Mouse (Mus musculus): ENCODE results near the gene Pitx3. TPM values are rescaled to one million over a fixed set of nuclear protein-coding genes. Genes with fewer than 3 reads are reported as not detected.
"Not testable (repeated sequence)": the region's sequence is repeated elsewhere in the genome, so short reads cannot be mapped to it uniquely, and the experiment has no call there.

The Pitx3 gene
- polyA plus RNA-seq, 1 experiment, result not detected

DNA sequence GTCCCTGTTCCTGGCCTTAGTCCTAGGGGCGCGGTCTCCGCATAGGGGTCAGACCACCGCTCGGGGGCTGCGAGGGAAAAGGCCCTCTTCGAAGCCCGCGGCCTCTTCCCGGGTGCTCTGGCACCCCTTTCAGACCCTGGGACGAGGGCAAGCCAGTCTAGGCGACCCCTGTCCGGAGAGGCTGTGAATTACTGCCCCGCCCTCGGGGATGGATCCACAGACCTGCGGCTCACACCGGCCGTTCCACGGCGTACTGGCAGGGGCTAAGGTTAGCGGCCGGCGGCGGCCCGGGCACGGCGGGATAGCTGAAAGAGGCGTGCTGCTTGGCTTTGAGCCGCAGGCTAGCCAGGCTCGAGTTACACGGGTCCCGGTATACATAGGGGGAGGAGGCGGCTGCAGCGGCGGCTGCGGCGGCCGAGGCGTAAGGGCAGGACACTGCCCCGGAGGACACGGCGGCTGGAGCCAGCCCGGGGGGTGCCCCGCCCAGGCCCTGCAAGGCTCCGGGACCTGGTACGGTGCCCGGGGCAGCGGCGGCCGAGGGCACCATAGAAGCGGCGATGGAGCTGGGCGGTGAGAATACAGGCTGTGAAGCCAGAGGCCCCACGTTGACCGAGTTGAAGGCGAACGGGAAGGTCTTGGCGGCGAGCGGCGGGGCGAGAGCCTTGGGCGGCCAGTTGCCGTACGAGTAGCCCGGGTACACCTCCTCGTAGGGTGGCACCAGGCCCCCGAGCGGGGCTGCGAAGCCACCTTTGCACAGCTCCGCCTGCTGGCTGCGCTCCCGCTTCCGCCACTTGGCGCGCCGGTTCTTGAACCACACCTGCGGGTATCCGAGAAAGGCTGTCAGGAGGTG, 12.1 kb downstream of the Pitx3 start:
- H3K4me1 ChIP-seq (ENCODE audit: control insufficient read depth), result peaks cover 31% of the 10 kb centered on the region
- H3K4me3 ChIP-seq (replicated peaks), result peak overlapping the region; percentile 60
- peaks cover 99% of the 10 kb centered on the region for H3K27me3 ChIP-seq (ENCODE audit: control insufficient read depth)
- H3K9me3 ChIP-seq (ENCODE audit: control insufficient read depth, low read length), result no peaks in the 10 kb centered on the region; the same call in 1 of the 2 replicates
- TF ChIP-seq GATA1 (IDR thresholded peaks at IDR 0.05; ENCODE audit: low read length), result no peak
- no peak for TF ChIP-seq TAL1 (IDR thresholded peaks at IDR 0.05; ENCODE audit: low read length)
- H3K36me3 ChIP-seq (ENCODE audit: control insufficient read depth), result no peaks in the 10 kb centered on the region

DNA sequence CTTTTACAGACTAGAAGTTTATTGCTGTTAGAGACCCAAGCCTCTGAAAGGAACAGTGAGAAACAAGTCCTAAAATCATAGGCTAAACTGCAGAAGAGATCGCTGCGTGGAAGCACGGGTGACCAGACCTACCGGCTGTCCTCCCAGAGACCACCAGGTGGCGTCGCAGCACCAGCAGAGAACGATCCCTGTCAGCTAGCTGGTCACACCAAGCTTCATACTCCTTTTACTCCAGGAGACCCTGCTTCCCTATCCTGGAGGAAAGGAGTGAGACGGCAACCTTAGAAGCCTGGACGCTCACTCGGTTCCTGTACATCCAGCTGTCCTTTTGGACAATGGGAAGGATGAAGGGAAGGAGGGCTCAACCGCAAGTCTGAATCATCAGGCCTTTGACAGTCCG, 12.8 kb downstream of the Pitx3 start:
- TF ChIP-seq TAL1 (IDR thresholded peaks at IDR 0.05; ENCODE audit: low read length), result no peak
- TF ChIP-seq GATA1 (IDR thresholded peaks at IDR 0.05; ENCODE audit: low read length), result no peak
- Histone ChIP-seq H3K36me3 (ENCODE audit: control insufficient read depth) (no peaks in the 10 kb centered on the region), H3K4me3 (replicated peaks) (peak overlapping the region; percentile 60), H3K9me3 (ENCODE audit: control insufficient read depth, low read length) (no peaks in the 10 kb centered on the region; the same call in 1 of the 2 replicates), H3K27me3 (ENCODE audit: control insufficient read depth) (peaks cover 99% of the 10 kb centered on the region), H3K4me1 (ENCODE audit: control insufficient read depth) (peaks cover 31% of the 10 kb centered on the region)

DNA sequence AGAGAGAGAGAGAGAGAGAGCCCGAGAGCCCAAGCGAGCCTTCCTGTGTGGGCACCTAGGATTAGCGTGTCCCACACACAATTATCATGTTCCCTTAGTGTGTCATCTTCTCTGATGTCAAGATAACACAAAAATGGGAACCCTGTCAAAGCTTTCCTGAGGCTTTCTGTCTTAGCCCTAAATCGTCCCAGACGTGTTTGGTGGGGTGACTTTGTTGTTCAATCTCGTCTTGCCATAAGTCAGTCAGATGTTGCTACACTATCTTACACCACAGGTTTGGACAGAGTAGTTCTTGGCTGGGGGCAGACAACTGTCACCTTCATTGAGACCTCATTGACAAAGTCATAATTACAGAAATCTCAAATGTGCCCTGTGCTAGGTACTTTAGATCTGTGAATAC, 15.5 kb downstream of the Pitx3 start:
- Histone ChIP-seq H3K4me3 (replicated peaks) (no peak overlapping the region), H3K4me1 (ENCODE audit: control insufficient read depth) (peaks cover 30% of the 10 kb centered on the region), H3K9me3 (ENCODE audit: control insufficient read depth, low read length) (no peaks in the 10 kb centered on the region; the same call in 1 of the 2 replicates), H3K36me3 (ENCODE audit: control insufficient read depth) (no peaks in the 10 kb centered on the region), H3K27me3 (ENCODE audit: control insufficient read depth) (peaks cover 80% of the 10 kb centered on the region)
- TF ChIP-seq TAL1 (IDR thresholded peaks at IDR 0.05; ENCODE audit: low read length), result no peak
- no peak for TF ChIP-seq GATA1 (IDR thresholded peaks at IDR 0.05; ENCODE audit: low read length)

DNA sequence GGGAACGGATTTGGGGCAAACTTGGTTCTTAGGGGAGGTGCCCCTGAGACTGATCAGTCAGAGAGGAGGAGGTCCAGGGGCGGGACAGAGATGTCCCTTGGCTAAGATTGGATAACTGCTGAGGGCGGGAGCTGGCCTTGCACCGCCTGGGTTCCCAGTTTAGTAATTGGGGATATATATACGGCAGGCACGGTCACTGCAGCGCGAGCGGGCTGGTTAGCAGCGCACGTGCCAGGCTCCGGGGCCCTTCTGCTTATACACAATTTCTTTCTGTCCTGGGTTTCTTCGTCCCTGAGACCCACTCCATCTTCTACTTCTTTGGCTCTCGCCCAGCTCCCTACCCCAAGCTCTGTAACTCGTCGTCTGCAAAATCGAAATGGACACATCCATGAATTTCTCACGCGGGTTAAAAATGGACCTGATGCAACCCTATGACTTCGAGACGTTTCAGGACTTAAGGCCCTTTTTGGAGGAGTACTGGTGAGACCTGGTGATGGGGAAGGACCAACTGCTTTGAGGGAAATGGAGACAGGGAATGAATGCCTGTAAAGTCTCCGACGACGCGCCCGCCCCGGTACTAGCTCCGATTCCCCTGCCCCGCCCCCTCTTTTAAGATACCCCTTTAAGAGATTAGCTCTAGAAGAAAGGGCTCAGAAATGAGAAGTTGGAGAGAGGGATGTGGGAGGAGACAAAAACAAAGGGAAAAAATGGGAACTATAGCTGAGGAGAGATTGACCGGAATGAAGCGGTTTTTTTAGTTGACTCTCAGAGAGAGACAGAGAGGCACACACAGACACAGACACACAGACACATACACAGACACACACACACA, 16.2 kb downstream of the Pitx3 start, which contains the start of gene Elovl3:
Gene Elovl3, plus strand, starts transcription at position 204 of the 832 bp plus-strand sequence.
- no peak within 1 kb of the TSS for H3K4me3 ChIP-seq (replicated peaks)
- no peaks in the 10 kb centered on the region; the same call in 1 of the 2 replicates for H3K9me3 ChIP-seq (ENCODE audit: control insufficient read depth, low read length)
- H3K27me3 ChIP-seq (ENCODE audit: control insufficient read depth), result peaks cover 79% of the 10 kb centered on the region
- TF ChIP-seq GATA1 (IDR thresholded peaks at IDR 0.05; ENCODE audit: low read length) (no peak), TAL1 (IDR thresholded peaks at IDR 0.05; ENCODE audit: low read length) (no peak)
- H3K36me3 ChIP-seq (ENCODE audit: control insufficient read depth), result no peaks in the 10 kb centered on the region
- H3K4me1 ChIP-seq (ENCODE audit: control insufficient read depth), result peaks cover 23% of the 10 kb centered on the region

DNA sequence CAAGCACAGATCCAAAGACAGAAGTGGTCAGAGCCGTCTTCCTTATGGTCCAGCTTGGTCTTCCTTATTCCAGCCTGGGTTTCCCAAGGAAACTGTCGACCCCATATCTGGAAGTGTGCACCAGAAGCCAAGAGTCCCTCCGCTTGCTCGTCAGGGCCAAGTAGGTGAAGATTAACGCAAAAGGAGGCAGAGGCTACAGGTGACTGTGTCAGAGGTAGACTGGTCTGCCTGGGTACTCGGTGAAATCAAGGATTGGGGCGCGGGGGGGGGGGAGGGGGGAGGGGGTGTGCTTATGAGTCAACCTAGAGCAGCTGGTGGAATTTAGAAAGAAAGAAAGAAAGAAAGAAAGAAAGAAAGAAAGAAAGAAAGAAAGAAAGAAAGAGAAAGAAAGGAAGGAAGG, 16.8 kb downstream of the Pitx3 start:
- no peaks in the 10 kb centered on the region for H3K36me3 ChIP-seq (ENCODE audit: control insufficient read depth)
- H3K4me3 ChIP-seq (replicated peaks), result no peak overlapping the region
- H3K9me3 ChIP-seq (ENCODE audit: control insufficient read depth, low read length), result no peaks in the 10 kb centered on the region; the same call in 1 of the 2 replicates
- TF ChIP-seq TAL1 (IDR thresholded peaks at IDR 0.05; ENCODE audit: low read length) (no peak), GATA1 (IDR thresholded peaks at IDR 0.05; ENCODE audit: low read length) (no peak)
- H3K27me3 ChIP-seq (ENCODE audit: control insufficient read depth), result peaks cover 76% of the 10 kb centered on the region
- H3K4me1 ChIP-seq (ENCODE audit: control insufficient read depth), result peaks cover 17% of the 10 kb centered on the region

DNA sequence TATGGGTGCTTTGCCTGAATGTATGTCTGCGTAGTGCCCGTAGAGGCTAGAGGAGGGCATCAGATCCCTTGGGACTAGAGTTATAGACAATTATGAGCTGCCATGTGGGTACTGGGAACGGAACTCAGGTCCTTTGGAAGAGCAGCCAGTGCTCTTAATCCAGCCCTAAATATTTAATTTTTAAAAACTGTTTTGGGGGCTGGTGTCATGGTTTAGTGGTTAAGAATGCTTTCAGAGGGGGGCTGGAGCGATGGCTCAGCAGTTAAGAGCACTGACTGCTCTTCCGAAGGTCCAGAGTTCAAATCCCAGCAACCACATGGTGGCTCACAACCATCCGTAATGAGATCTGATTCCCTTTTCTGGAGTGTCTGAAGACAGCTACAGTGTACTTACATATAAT, 18.4 kb downstream of the Pitx3 start:
- not testable (repeated sequence) for H3K36me3 ChIP-seq (ENCODE audit: control insufficient read depth); H3K4me1 ChIP-seq (ENCODE audit: control insufficient read depth); H3K4me3 ChIP-seq (replicated peaks); H3K9me3 ChIP-seq (ENCODE audit: control insufficient read depth, low read length)
- peaks cover 61% of the 10 kb centered on the region for H3K27me3 ChIP-seq (ENCODE audit: control insufficient read depth)

DNA sequence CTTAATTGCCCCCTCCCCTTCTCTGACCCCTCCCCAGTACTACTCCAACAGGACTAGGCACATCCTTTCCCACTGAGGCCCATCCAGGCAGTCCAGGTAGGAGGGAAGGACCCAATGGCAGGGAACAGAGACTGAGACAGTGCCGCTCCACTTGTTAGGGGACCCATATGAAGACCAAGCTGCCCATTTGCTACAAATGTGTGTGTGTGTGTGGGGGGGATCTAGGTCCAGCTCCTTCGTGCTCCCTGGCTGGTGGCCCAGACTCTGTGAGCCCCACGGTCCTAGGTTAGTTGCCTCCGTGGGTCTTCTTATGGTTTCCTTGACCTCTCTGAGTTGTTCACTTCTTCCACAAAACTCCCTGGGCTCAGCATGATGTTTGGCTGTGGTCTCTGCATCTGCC, 21.8 kb downstream of the Pitx3 start:
- TF ChIP-seq TAL1 (IDR thresholded peaks at IDR 0.05; ENCODE audit: low read length) (no peak), GATA1 (IDR thresholded peaks at IDR 0.05; ENCODE audit: low read length) (no peak)
- peaks cover 28% of the 10 kb centered on the region for H3K27me3 ChIP-seq (ENCODE audit: control insufficient read depth)
- no peaks in the 10 kb centered on the region for H3K36me3 ChIP-seq (ENCODE audit: control insufficient read depth)

DNA sequence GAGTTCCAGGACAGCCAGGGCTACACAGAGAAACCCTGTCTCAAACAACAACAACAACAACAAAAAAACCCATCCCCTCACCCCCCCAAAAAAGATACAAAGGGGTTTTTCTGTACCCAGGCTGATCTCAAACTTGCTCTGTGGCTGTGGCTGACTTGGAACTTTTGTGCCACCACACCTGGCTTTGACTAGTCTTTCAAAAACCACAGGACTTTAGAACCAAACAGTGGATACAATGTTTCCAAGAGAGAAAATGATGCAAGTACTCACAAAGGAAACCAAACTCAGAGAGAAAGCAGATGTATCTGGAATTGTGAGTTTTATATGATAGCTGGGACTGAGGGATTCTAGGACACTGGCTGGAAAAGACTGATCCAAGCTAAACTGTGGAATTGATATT, 23.5 kb downstream of the Pitx3 start:
- TF ChIP-seq TAL1 (IDR thresholded peaks at IDR 0.05; ENCODE audit: low read length) (no peak), GATA1 (IDR thresholded peaks at IDR 0.05; ENCODE audit: low read length) (no peak)
- Histone ChIP-seq H3K27me3 (ENCODE audit: control insufficient read depth) (peaks cover 15% of the 10 kb centered on the region), H3K9me3 (ENCODE audit: control insufficient read depth, low read length) (no peaks in the 10 kb centered on the region), H3K4me3 (replicated peaks) (no peak overlapping the region), H3K4me1 (ENCODE audit: control insufficient read depth) (peaks cover under 1% of the 10 kb centered on the region), H3K36me3 (ENCODE audit: control insufficient read depth) (no peaks in the 10 kb centered on the region)

More for the DNA sequence above, 21.8 kb downstream of the Pitx3 start:
- H3K9me3 ChIP-seq (ENCODE audit: control insufficient read depth, low read length), result no peaks in the 10 kb centered on the region
- H3K4me1 ChIP-seq (ENCODE audit: control insufficient read depth), result no peaks in the 10 kb centered on the region
- no peak overlapping the region for H3K4me3 ChIP-seq (replicated peaks)

DNA sequence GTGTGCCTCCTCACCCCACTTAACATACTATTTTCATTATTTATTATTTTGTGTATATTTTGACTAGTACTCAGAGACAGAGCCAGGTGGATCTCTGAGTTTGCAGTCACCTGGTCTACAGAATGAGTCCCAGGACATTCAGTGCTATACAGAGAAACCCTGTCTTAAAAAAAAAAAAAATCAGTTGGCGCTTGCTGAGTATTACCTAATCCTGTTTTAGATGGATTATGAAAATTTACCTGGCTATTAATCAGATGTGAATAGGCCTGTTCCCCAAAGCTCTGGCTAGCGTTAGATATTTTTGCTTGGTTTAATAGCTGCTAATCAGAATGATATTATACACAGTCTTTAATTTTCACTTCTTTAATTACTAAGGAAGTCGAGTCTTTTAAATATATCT, 24.2 kb downstream of the Pitx3 start:
- Histone ChIP-seq H3K36me3 (ENCODE audit: control insufficient read depth) (no peaks in the 10 kb centered on the region), H3K4me1 (ENCODE audit: control insufficient read depth) (peaks cover 8% of the 10 kb centered on the region), H3K9me3 (ENCODE audit: control insufficient read depth, low read length) (no peaks in the 10 kb centered on the region), H3K27me3 (ENCODE audit: control insufficient read depth) (peaks cover 15% of the 10 kb centered on the region), H3K4me3 (replicated peaks) (no peak overlapping the region)
- TF ChIP-seq GATA1 (IDR thresholded peaks at IDR 0.05; ENCODE audit: low read length) (no peak), TAL1 (IDR thresholded peaks at IDR 0.05; ENCODE audit: low read length) (no peak)
